26 mouse cellular contexts compared by ENCODE assay signal in genomic region chr11:113928831-113929230, GRCm38 (mm10).
DNase-seq lines count a peak whose midpoint lies in the region; ATAC-seq lines count a peak whose summit lies in the region.
"Had no signal": no experiment of that assay in that cellular context is flagged by ENCODE, and none has a peak within 500 bp of the region (broad histone marks: within the 10 kb centered on the region; RNA-seq: fewer than 3 reads in every experiment).

No protein-coding gene starts in this region.

- H3K9me3 ChIP-seq in hindbrain, embryonic 10.5 days: no peaks in the 10 kb centered on the region
- H3K9me3 ChIP-seq in hindbrain, embryonic 13.5 days: no peaks in the 10 kb centered on the region
- H3K9me3 ChIP-seq in midbrain, embryonic 10.5 days (replicated peaks): no peaks in the 10 kb centered on the region
- no peaks in the 10 kb centered on the region for H3K9me3 ChIP-seq in midbrain, embryonic 14.5 days (ENCODE audit: control insufficient read depth, low read length)
- H3K9me3 ChIP-seq: embryonic facial prominence, embryonic 13.5 days; forebrain, embryonic 10.5 days; heart, embryonic 13.5 days; neural tube, embryonic 13.5 days; stomach, embryonic 15.5 days had no signal

- no peak overlapping the region for H3K4me3 ChIP-seq in hindbrain, embryonic 10.5 days
- no peak overlapping the region for H3K4me3 ChIP-seq in hindbrain, embryonic 13.5 days
- H3K4me3 ChIP-seq in midbrain, embryonic 10.5 days: no peak overlapping the region
- no peak overlapping the region for H3K4me3 ChIP-seq in midbrain, embryonic 14.5 days (replicated peaks; ENCODE audit: low read depth, low read length)
- H3K4me3 ChIP-seq: embryonic facial prominence, embryonic 13.5 days; forebrain, embryonic 10.5 days; heart, embryonic 13.5 days; neural tube, embryonic 13.5 days; stomach, embryonic 15.5 days had no signal

- H3K27me3 ChIP-seq in hindbrain, embryonic 10.5 days (ENCODE audit: insufficient read depth, poor library complexity, severe bottlenecking): no peaks in the 10 kb centered on the region
- H3K27me3 ChIP-seq in hindbrain, embryonic 13.5 days: 0 out of 2 replicates have a peak, but pooled peaks cover 7% of the 10 kb centered on the region
- no peaks in the 10 kb centered on the region for H3K27me3 ChIP-seq in midbrain, embryonic 10.5 days (ENCODE audit: low read depth, poor library complexity, severe bottlenecking)
- H3K27me3 ChIP-seq in midbrain, embryonic 14.5 days (ENCODE audit: control insufficient read depth, insufficient read depth, low read length): no peaks in the 10 kb centered on the region
- H3K27me3 ChIP-seq: embryonic facial prominence, embryonic 13.5 days; heart, embryonic 13.5 days; neural tube, embryonic 13.5 days; stomach, embryonic 15.5 days had no signal

- H3K36me3 ChIP-seq in hindbrain, embryonic 10.5 days: no peaks in the 10 kb centered on the region
- H3K36me3 ChIP-seq in hindbrain, embryonic 13.5 days: no peaks in the 10 kb centered on the region
- H3K36me3 ChIP-seq in midbrain, embryonic 10.5 days: no peaks in the 10 kb centered on the region
- no peaks in the 10 kb centered on the region for H3K36me3 ChIP-seq in midbrain, embryonic 14.5 days (ENCODE audit: control insufficient read depth, insufficient read depth, low read length)
- H3K36me3 ChIP-seq: embryonic facial prominence, embryonic 13.5 days; forebrain, embryonic 10.5 days; heart, embryonic 13.5 days; neural tube, embryonic 13.5 days; stomach, embryonic 15.5 days had no signal

- no peak overlapping the region for H3K9ac ChIP-seq in hindbrain, embryonic 13.5 days
- H3K9ac ChIP-seq in midbrain, embryonic 14.5 days (replicated peaks; ENCODE audit: low read length): no peak overlapping the region
- H3K9ac ChIP-seq: embryonic facial prominence, embryonic 13.5 days; forebrain, postnatal 0 days; heart, embryonic 13.5 days; liver, embryonic 14.5 days; neural tube, embryonic 13.5 days; stomach, embryonic 15.5 days had no signal

- WGBS in hindbrain, embryonic 10.5 days: 84% methylated on average over 2 of the region's 2 CpGs
- 65% methylated on average over 2 of the region's 2 CpGs for WGBS in hindbrain, embryonic 13.5 days
- 86% methylated on average over 2 of the region's 2 CpGs for WGBS in midbrain, embryonic 10.5 days
- WGBS in midbrain, embryonic 14.5 days: 68% methylated on average over 2 of the region's 2 CpGs

- ATAC-seq in hindbrain, embryonic 13.5 days (ENCODE audit: low FRiP score): no peak
- no peak for ATAC-seq in midbrain, embryonic 14.5 days (ENCODE audit: low FRiP score, low TSS enrichment)
- ATAC-seq: intestine, embryonic 16.5 days had no signal

- peaks cover 64% of the 10 kb centered on the region for H3K4me1 ChIP-seq in hindbrain, embryonic 10.5 days (replicated peaks)
- peaks cover 63% of the 10 kb centered on the region for H3K4me1 ChIP-seq in hindbrain, embryonic 13.5 days (replicated peaks)
- H3K4me1 ChIP-seq in midbrain, embryonic 10.5 days: peaks cover 59% of the 10 kb centered on the region
- peaks cover 56% of the 10 kb centered on the region for H3K4me1 ChIP-seq in midbrain, embryonic 14.5 days (ENCODE audit: control insufficient read depth, insufficient read depth, low read length)
- H3K4me1 ChIP-seq: stomach, embryonic 15.5 days had no signal

- no peak overlapping the region for H3K4me2 ChIP-seq in hindbrain, embryonic 13.5 days
- no peak overlapping the region for H3K4me2 ChIP-seq in midbrain, embryonic 14.5 days (ENCODE audit: low read length)
- H3K4me2 ChIP-seq: embryonic facial prominence, embryonic 13.5 days; heart, embryonic 13.5 days; neural tube, embryonic 13.5 days; stomach, embryonic 15.5 days had no signal

- peak overlapping the region; percentile 53 for H3K27ac ChIP-seq in hindbrain, embryonic 10.5 days
- H3K27ac ChIP-seq in hindbrain, embryonic 13.5 days: no peak overlapping the region; the same call in 1 of the 2 replicates
- peak overlapping the region; percentile 67 for H3K27ac ChIP-seq in midbrain, embryonic 10.5 days (replicated peaks)
- no peak overlapping the region for H3K27ac ChIP-seq in midbrain, embryonic 14.5 days (replicated peaks; ENCODE audit: low read depth, low read length)
- H3K27ac ChIP-seq: embryonic facial prominence, embryonic 13.5 days; forebrain, embryonic 10.5 days; heart, embryonic 13.5 days; liver, embryonic 14.5 days; neural tube, embryonic 13.5 days; stomach, embryonic 15.5 days had no signal

- no peak for DNase-seq in hindbrain, embryonic 10.5 days (ENCODE audit: low spot score)
- no peak for DNase-seq in midbrain, embryonic 10.5 days (ENCODE audit: low spot score)
- DNase-seq in midbrain, embryonic 14.5 days: no peak
- DNase-seq in cerebellum, adult 8-10 months: peak; percentile 23
- peak; percentile 42 to 69 for DNase-seq in cerebellum, postnatal 25 days
- no peak for DNase-seq in adrenal gland, adult 18-20 months (ENCODE audit: low spot score in 2 of 2)
- DNase-seq in kidney, adult 11 months: no peak
- DNase-seq: adrenal gland, adult 2 months; adrenal gland, postnatal 36 days; heart, postnatal 10 days; kidney, adult 9 months; kidney, postnatal 14 days; liver; lung, adult 2 months; lung, postnatal 10 days; retina, postnatal 1 day; right cerebral cortex, postnatal 14 days had no signal

Comparison
In these comparisons a context has a peak if more than half of its experiments do, and no peak if none do; other contexts are left out.
1. H3K27ac ChIP-seq: peak in hindbrain, embryonic 10.5 days (single experiment) and midbrain, embryonic 10.5 days (single experiment); none in hindbrain, embryonic 13.5 days (single experiment) and midbrain, embryonic 14.5 days (single experiment).
2. DNase-seq: peak in cerebellum, adult 8-10 months (single experiment) and cerebellum, postnatal 25 days (2 of 2); none in hindbrain, embryonic 10.5 days (single experiment), midbrain, embryonic 10.5 days (single experiment), midbrain, embryonic 14.5 days (single experiment), adrenal gland, adult 18-20 months (0 of 2) and kidney, adult 11 months (single experiment).